Mouse (Mus musculus): ENCODE measurements around the gene Bnipl. TPM values are rescaled to one million over a fixed set of nuclear protein-coding genes. Genes with fewer than 3 reads are reported as not detected.

Gene Bnipl
- polyA plus RNA-seq, 1 experiment from 2014 or later, result 4.9 TPM

DNA sequence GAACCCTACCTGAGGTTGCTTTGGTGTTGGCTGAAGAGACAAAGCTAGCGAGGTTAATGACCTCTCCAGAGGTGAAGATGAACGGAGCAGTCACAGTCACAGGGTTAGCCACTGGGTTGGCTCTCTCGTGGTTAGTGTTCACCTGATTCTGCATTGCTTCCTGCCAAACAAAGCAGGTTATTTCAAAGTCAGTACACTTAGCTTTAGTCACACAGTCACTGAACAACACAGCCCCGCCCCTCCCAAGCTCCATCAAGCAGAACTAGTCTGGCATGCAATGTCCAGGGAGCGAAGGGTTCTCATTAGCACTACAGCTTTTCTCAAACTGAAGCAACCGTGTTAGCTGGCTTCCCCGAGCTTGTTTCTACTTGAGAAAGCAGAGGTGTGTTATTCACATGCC lies 50.9 kb downstream of the Bnipl start:
- H3K4me1 ChIP-seq, result 0 out of 2 replicates have a peak, but pooled peaks cover 4% of the 10 kb centered on the region
- no peaks in the 10 kb centered on the region for H3K27me3 ChIP-seq
- no peak for ATAC-seq (ENCODE audit: insufficient number of reproducible peaks, insufficient read depth, low FRiP score, low TSS enrichment, low read depth)
- no peak overlapping the region for H3K4me2 ChIP-seq
- H3K4me3 ChIP-seq, result no peak overlapping the region
- H3K9me3 ChIP-seq, result no peaks in the 10 kb centered on the region
- WGBS, result 73% methylated on average over 7 of the region's 7 CpGs
- peaks cover 89% of the 10 kb centered on the region for H3K36me3 ChIP-seq
- H3K27ac ChIP-seq, result 0 out of 2 replicates have a peak overlapping the region, but pooled peaks have one; percentile 8
- no peak overlapping the region; the same call in 1 of the 2 replicates for H3K9ac ChIP-seq

DNA sequence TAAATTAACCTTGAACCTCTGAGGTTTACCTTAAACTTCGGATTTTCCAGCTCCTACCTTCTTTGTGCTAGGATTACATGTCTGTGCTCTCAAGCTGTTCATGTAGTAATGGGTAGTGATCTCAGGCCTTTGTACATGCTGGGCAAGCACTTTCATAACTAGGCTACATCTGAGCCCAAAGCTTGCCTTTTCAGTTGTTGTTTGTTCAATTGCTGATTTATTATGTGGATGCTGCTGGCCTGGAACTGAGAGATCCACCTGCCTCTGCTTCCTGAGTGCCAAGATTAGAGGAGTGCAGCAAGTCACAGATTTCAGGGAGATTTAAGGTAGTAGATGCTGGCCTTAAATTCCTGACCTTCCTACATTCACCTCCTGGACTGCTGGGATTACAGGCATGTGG lies 51.9 kb downstream of the Bnipl start:
- Histone ChIP-seq H3K4me2 (no peak overlapping the region), H3K9me3 (no peaks in the 10 kb centered on the region), H3K36me3 (peaks cover 89% of the 10 kb centered on the region), H3K9ac (no peak overlapping the region), H3K4me1 (peaks cover 8% of the 10 kb centered on the region; the same call in 1 of the 2 replicates), H3K27me3 (no peaks in the 10 kb centered on the region), H3K27ac (no peak overlapping the region), H3K4me3 (no peak overlapping the region)
- no peak for ATAC-seq (ENCODE audit: insufficient number of reproducible peaks, insufficient read depth, low FRiP score, low TSS enrichment, low read depth)
- 69% methylated on average over 1 of the region's 1 CpGs for WGBS

DNA sequence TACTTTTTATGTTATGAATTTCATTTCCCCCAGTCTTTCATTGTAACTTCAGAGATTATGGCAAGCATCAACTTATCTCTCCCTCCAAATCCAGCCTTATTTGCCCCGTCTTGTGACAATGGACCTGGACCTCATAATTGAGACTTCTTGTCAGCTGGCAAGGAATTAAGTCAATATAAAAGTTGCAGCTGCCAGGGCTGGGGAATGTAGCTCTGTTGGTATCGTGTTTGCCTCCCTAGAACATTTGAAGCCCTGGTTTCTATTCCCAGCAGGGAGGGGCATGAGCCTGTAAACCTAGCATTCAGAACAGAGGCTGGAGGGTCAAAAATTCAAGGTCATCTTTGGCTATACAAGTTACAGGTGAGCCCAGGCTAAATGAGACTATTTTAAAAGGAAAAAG lies 55.2 kb downstream of the Bnipl start:
- Histone ChIP-seq H3K9ac (no peak overlapping the region), H3K4me3 (no peak overlapping the region), H3K4me1 (peaks cover 4% of the 10 kb centered on the region; the same call in 1 of the 2 replicates), H3K9me3 (no peaks in the 10 kb centered on the region), H3K27ac (no peak overlapping the region), H3K27me3 (no peaks in the 10 kb centered on the region), H3K4me2 (no peak overlapping the region), H3K36me3 (peaks cover 78% of the 10 kb centered on the region)
- WGBS, result 83% methylated on average over 2 of the region's 2 CpGs
- no peak for ATAC-seq (ENCODE audit: insufficient number of reproducible peaks, insufficient read depth, low FRiP score, low TSS enrichment, low read depth)

DNA sequence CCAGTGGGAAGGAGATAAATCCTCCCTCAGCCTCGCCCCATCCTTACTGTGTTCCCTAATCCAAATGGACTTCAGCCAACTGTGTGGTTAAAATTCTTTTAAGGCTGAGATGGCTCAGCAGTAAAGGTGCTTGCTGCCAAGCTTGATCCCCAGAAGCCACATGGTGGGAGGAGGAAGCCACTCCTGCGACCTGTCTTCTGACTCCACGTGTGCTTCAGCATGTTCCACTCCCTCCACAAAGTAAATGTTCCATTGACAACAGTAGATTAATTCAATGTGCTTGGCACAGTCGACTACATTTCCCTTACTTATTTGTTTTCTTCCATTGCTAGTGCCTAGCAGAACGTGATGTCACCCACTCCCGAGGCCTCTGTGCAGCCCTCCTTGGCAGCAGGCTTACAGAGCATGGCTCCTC lies 56.3 kb downstream of the Bnipl start:
- H3K9ac ChIP-seq, result no peak overlapping the region
- no peak overlapping the region for H3K4me3 ChIP-seq
- no peaks in the 10 kb centered on the region for H3K27me3 ChIP-seq
- peak overlapping the region; percentile 23; the same call in 1 of the 2 replicates for H3K27ac ChIP-seq
- H3K36me3 ChIP-seq, result peaks cover 76% of the 10 kb centered on the region
- 71% methylated on average over 6 of the region's 6 CpGs for WGBS
- no peak for ATAC-seq (ENCODE audit: insufficient number of reproducible peaks, insufficient read depth, low FRiP score, low TSS enrichment, low read depth)
- no peaks in the 10 kb centered on the region for H3K9me3 ChIP-seq
- H3K4me1 ChIP-seq, result peaks cover 4% of the 10 kb centered on the region; the same call in 1 of the 2 replicates
- no peak overlapping the region for H3K4me2 ChIP-seq

Other genes starting within 250 kb of the Bnipl start
- gene Zfp687, start 235.7 kb downstream of the Bnipl start, polyA plus RNA-seq (2015; fragmentation: Nextera tagmentation; extraction: Ambion mirVana), result 22.2 and 25.1 TPM in 2 replicates
- gene Psmd4, start 208.6 kb downstream of the Bnipl start, polyA plus RNA-seq (2015; fragmentation: Nextera tagmentation; extraction: Ambion mirVana), result 286 and 293 TPM in 2 replicates
- 23.8 and 26.3 TPM in 2 replicates for gene Pip5k1a, start 144.3 kb downstream of the Bnipl start, polyA plus RNA-seq (2015; fragmentation: Nextera tagmentation; extraction: Ambion mirVana)
- gene Vps72, start 140.2 kb downstream of the Bnipl start, polyA plus RNA-seq (2015; fragmentation: Nextera tagmentation; extraction: Ambion mirVana), result 185 and 213 TPM in 2 replicates
- gene Tmod4, start 126.7 kb downstream of the Bnipl start, polyA plus RNA-seq (2015; fragmentation: Nextera tagmentation; extraction: Ambion mirVana), result 0.65 and 0.69 TPM in 2 replicates
- 75.2 and 81.8 TPM in 2 replicates for gene Scnm1, start 117.2 kb downstream of the Bnipl start, polyA plus RNA-seq (2015; fragmentation: Nextera tagmentation; extraction: Ambion mirVana)
- gene Lysmd1, start 117.1 kb downstream of the Bnipl start, polyA plus RNA-seq (2015; fragmentation: Nextera tagmentation; extraction: Ambion mirVana), result 17.0 and 19.3 TPM in 2 replicates
- gene Tnfaip8l2, start 108.8 kb downstream of the Bnipl start, polyA plus RNA-seq (2015; fragmentation: Nextera tagmentation; extraction: Ambion mirVana), result 2.7 and 4.7 TPM in 2 replicates
- gene Sema6c, start 90.7 kb downstream of the Bnipl start, polyA plus RNA-seq (2015; fragmentation: Nextera tagmentation; extraction: Ambion mirVana), result 9.4 and 10.1 TPM in 2 replicates
- gene Gabpb2, start 33.3 kb downstream of the Bnipl start, polyA plus RNA-seq (2015; fragmentation: Nextera tagmentation; extraction: Ambion mirVana), result 13.9 and 14.2 TPM in 2 replicates
- 89.6 and 91.2 TPM in 2 replicates for gene Cdc42se1, start 22.5 kb downstream of the Bnipl start, polyA plus RNA-seq (2015; fragmentation: Nextera tagmentation; extraction: Ambion mirVana)
- gene Mllt11, start 19.0 kb downstream of the Bnipl start, polyA plus RNA-seq (2015; fragmentation: Nextera tagmentation; extraction: Ambion mirVana), result 18.8 and 20.3 TPM in 2 replicates
- gene Gm128, start 9.6 kb downstream of the Bnipl start, polyA plus RNA-seq (2015; fragmentation: Nextera tagmentation; extraction: Ambion mirVana), result 0.46 and 0.61 TPM in 2 replicates
- 41.4 and 42.9 TPM in 2 replicates for gene Mindy1, start 30.2 kb upstream of the Bnipl start, polyA plus RNA-seq (2015; fragmentation: Nextera tagmentation; extraction: Ambion mirVana)
- gene Prune1, start 30.9 kb upstream of the Bnipl start, polyA plus RNA-seq (2015; fragmentation: Nextera tagmentation; extraction: Ambion mirVana), result 21.6 and 23.5 TPM in 2 replicates
- gene Anxa9, start 56.0 kb upstream of the Bnipl start, polyA plus RNA-seq (2015; fragmentation: Nextera tagmentation; extraction: Ambion mirVana), result 1.7 and 2.4 TPM in 2 replicates
- 168 and 170 TPM in 2 replicates for gene Cers2, start 63.6 kb upstream of the Bnipl start, polyA plus RNA-seq (2015; fragmentation: Nextera tagmentation; extraction: Ambion mirVana)
- gene Setdb1, start 106.0 kb upstream of the Bnipl start, polyA plus RNA-seq (2015; fragmentation: Nextera tagmentation; extraction: Ambion mirVana), result 49.8 and 51.5 TPM in 2 replicates
- gene 4930558C23Rik, start 151.6 kb upstream of the Bnipl start, polyA plus RNA-seq (2015; fragmentation: Nextera tagmentation; extraction: Ambion mirVana), result 0.39 TPM in 1 of 2 replicates, not detected in the other
- 53.2 and 60.8 TPM in 2 replicates for gene Arnt, start 183.2 kb upstream of the Bnipl start, polyA plus RNA-seq (2015; fragmentation: Nextera tagmentation; extraction: Ambion mirVana)
- 37.9 and 41.4 TPM in 2 replicates for gene Ctsk, start 248.1 kb upstream of the Bnipl start, polyA plus RNA-seq (2015; fragmentation: Nextera tagmentation; extraction: Ambion mirVana)